Mouse (Mus musculus) erythroblast, embryonic 14.5 days (primary cell): ENCODE measurements around the gene Rreb1. TPM values are rescaled to one million over a fixed set of nuclear protein-coding genes. Genes with fewer than 3 reads are reported as not detected.

Source experiments
- H3K27me3 ChIP-seq: 2 replicates; pipeline ENCODE4 v1.6.1; 2012; ENCODE audit warnings: inconsistent platforms; ENCODE audit not compliant: control insufficient read depth
- H3K36me3 ChIP-seq: 2 replicates; pipeline ENCODE4 v1.6.1; 2012; ENCODE audit warnings: mild to moderate bottlenecking, inconsistent platforms; ENCODE audit not compliant: control insufficient read depth
- H3K4me1 ChIP-seq: 2 replicates; pipeline ENCODE4 v1.6.1; 2012; ENCODE audit warnings: inconsistent platforms; ENCODE audit not compliant: control insufficient read depth
- H3K4me3 ChIP-seq: replicated peaks from 2 replicates; pipeline ENCODE3; 2012; ENCODE audit warnings: moderate library complexity, mild to moderate bottlenecking, inconsistent platforms
- H3K9me3 ChIP-seq: 2 replicates; pipeline ENCODE4 v1.6.1; 2012; ENCODE audit warnings: low read length, inconsistent platforms, mixed read lengths; ENCODE audit not compliant: control insufficient read depth
- GATA1 ChIP-seq: IDR thresholded peaks from 2 replicates; pipeline ENCODE4 v1.6.1; 2012; ENCODE audit warnings: low read length, inconsistent platforms, mixed read lengths
- TAL1 ChIP-seq: IDR thresholded peaks from 3 replicates; pipeline ENCODE4 v1.6.1; 2012; ENCODE audit warnings: low read length, inconsistent platforms, mixed read lengths
- polyA plus RNA-seq: library from polyadenylated mRNA; stranded (reverse); fragments of >175 nt; gene quantifications from 2 replicates; pipeline ENCODE4 v1.2.3, GENCODE M21; 2012

The Rreb1 gene
- polyA plus RNA-seq, 1 experiment = 0.60 TPM

DNA sequence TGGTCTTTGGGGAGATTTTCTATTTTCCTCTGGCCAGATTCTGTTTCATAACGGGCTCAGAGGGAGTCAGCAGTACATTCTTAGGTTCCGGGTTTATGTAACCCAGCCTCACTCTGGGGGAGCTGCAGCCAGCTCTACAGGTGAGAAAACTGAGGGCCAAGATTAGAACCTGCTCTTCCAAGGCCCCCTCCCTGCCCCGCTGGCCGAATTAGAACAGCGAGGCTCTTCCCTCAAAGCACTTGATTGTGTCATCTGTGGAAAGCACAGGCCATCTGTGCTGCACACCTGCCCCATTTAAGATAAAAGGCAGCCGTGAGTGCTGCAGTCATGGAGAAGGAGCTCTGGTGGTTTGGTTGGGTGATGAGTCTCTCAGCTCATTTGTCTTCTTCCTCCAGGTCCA lies 130.3 kb downstream of the Rreb1 start:
- no peak for TF ChIP-seq GATA1
- TF ChIP-seq TAL1 = no peak
- Histone ChIP-seq H3K36me3 (peaks cover 73% of the 10 kb centered on the region), H3K27me3 (no peaks in the 10 kb centered on the region), H3K4me1 (peaks cover 6% of the 10 kb centered on the region), H3K9me3 (no peaks in the 10 kb centered on the region), H3K4me3 (no peak overlapping the region)

DNA sequence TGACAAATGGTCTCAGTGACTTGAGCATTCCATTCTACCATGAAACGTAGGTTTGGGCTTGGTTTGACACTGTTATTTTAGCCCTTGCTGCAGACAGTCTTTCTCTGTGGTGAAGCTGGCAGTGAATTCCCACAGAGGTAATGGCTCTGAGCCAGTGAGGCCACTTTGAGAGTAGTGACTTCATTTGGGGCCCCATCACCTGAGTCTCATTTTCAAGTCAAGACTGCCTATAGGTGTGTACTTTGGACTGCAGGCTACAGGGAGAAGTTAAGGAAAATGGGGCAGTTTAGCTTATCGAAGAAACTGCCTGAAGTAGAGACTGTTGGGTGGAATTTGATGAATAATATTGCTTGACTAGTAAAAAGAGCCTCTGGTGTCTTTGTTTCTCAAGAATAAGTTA lies 131.0 kb downstream of the Rreb1 start:
- Histone ChIP-seq H3K9me3 (no peaks in the 10 kb centered on the region), H3K27me3 (no peaks in the 10 kb centered on the region), H3K36me3 (peaks cover 74% of the 10 kb centered on the region), H3K4me1 (peaks cover 6% of the 10 kb centered on the region), H3K4me3 (no peak overlapping the region)
- TF ChIP-seq TAL1 = no peak
- TF ChIP-seq GATA1 = no peak

DNA sequence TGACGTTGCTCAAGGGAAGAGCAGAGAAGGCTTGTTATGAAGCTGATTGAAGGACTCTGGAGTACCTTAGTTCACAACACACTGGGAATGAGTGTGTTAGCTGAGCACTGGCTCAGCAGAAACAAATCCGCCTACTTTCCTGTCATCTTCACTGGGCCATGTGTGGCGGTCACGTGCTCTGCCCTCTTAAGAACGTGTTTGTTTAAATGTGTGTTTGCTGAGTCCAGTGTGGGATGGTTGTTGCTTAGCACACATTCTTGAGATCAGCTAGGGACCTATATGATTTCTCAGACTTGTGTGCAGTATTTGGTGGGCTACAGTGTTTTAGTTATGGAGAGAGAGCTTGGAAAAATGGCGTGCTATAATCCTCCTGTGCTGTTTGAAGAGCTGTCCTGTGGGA lies 133.8 kb downstream of the Rreb1 start:
- Histone ChIP-seq H3K27me3 (no peaks in the 10 kb centered on the region), H3K9me3 (no peaks in the 10 kb centered on the region), H3K36me3 (peaks cover 82% of the 10 kb centered on the region), H3K4me1 (peaks cover 6% of the 10 kb centered on the region), H3K4me3 (no peak overlapping the region)
- no peak for TF ChIP-seq GATA1

DNA sequence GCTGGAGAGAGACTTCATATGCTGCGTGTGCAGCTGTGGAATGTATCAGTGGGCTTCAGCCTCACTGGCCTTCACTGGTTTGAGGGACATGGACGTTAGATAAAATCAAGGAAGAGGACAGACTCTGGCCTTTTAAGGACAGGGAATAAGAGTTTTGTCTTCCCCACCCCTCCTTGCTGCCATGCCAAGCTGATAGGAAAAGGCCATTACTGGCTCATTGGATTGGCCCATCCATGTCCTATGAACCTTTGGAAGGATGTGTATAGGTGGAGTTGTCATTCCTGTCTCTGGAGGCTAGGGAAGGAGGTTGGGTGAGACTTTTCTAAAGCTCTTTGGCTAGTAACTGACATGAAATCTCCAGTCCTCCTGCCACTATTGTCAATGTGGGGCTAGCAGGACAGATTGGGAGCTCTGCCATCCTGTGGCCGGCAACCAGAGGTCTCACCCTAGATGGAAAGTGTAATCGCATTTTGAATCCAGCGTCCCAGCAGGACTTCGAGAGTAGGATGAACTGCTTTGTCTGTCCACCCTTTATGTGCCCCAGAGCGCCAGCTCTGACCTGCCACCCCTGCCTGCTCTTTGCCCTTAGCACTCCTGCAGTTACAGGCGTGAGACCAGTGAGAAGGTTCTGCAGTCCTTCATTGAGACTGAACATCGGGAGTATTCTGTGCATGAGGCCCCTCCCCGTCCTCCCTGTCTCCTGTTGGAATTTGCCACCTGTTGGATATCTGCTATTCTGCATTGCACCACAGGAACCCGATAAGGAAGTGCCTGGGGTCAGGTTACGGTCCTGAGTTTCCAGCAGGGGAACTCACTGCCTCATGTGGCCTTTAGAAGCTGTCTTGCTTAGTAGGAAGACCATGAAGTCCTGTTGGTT lies 134.6 kb downstream of the Rreb1 start:
- H3K4me1 ChIP-seq = peaks cover 6% of the 10 kb centered on the region
- TF ChIP-seq GATA1 = no peak
- TF ChIP-seq TAL1 = no peak

DNA sequence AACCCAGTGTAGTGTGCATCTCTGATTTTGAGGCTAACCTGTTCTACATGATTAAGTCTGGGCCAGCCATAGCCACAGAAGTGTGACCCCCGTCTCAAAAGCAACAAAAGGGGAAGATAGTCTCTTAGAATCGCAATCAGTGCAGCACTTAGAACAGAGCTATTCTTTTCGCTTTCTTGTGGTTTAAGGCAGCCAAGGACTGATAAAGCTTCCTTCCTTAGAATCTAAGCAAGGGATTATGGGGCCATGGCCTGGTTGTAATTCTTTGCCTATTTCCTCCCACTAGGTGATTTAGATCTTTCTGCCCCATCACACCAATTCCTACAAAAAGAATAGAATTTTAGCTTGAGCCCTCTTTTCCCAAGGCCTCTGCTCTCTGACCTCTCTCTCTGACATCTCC lies 135.8 kb downstream of the Rreb1 start:
- Histone ChIP-seq H3K36me3 (peaks cover 90% of the 10 kb centered on the region), H3K4me1 (peaks cover 3% of the 10 kb centered on the region; the same call in 1 of the 2 replicates), H3K27me3 (no peaks in the 10 kb centered on the region), H3K9me3 (no peaks in the 10 kb centered on the region), H3K4me3 (no peak overlapping the region)
- no peak for TF ChIP-seq GATA1
- no peak for TF ChIP-seq TAL1

More for the DNA sequence above, 134.6 kb downstream of the Rreb1 start:
- H3K9me3 ChIP-seq = no peaks in the 10 kb centered on the region
- H3K4me3 ChIP-seq = no peak overlapping the region
- H3K36me3 ChIP-seq = peaks cover 88% of the 10 kb centered on the region
- H3K27me3 ChIP-seq = no peaks in the 10 kb centered on the region

DNA sequence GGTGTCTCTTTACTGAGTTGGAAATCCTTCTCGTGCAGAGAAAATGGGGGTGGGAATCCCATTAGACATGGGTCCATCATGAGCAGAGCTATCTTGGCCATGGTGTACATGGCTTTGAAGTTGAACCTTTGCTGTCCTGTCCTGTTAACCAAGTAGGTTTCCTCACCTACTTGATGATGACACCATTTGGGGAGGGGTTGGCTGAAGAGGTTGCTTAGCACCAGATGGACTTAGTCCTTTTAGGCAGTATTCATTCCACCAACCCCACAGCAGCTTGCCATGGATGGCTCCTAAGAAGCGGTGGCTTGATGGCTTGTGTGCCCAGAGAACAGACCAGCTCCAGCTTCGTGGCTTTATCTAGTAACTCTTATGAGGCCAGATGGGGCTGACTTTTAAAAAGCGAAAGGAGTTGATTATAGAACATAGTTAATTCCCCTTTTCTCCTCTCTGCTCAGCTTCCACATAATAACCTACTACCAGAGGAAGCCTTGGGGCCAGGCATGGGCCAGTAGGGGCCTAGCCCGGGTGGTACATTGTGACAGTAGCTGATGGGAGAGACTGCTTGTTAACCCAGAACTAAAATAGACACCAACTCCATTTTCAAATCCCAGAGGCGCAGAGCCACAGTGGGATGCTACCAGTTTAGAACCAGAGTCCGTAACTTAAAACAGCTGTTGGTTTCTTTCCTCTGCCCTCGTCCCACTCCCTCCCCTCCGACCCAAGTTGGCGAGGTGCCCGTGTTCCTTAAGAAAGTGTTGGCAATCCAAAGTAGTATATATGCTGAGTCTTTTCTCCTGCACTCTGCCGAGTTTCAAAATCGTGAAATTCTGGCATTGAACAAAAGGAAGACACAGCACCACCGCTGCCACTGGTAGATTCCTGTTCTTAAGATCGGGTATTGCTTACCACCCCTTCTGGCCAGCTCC lies 140.4 kb downstream of the Rreb1 start:
- no peaks in the 10 kb centered on the region for H3K9me3 ChIP-seq
- no peaks in the 10 kb centered on the region for H3K27me3 ChIP-seq
- TF ChIP-seq GATA1 (no peak), TAL1 (no peak)
- peaks cover 89% of the 10 kb centered on the region for H3K36me3 ChIP-seq
- no peaks in the 10 kb centered on the region for H3K4me1 ChIP-seq
- H3K4me3 ChIP-seq = no peak overlapping the region

DNA sequence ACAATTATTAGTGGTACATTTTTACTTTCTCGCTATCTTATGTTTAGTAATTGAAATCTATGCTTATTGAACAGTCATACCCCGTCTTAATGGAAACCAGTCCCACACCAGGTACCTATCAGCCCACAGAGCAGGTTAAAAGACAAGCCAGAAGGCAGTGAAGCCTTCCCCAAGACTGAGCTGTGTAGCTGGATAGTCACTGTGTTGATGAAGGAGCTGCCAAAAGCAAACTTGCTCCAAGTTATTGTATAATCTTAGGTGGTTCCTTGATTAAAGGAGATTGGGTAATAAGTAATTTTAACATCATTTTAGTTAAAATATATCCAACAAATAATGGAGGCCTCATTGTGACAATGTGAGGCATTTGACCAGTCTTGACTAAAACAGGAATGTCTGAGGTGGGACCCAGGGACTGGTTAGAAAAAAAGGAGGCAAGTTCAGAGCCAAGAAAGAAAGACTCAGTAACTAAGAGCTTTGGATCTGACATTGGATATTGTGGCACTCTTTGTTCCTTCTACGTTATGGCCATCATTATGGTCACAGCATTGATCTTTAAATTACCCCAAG lies 141.6 kb downstream of the Rreb1 start:
- no peak for TF ChIP-seq GATA1
- TF ChIP-seq TAL1 = no peak
- peaks cover 91% of the 10 kb centered on the region for H3K36me3 ChIP-seq
- no peaks in the 10 kb centered on the region for H3K4me1 ChIP-seq
- H3K27me3 ChIP-seq = no peaks in the 10 kb centered on the region
- H3K9me3 ChIP-seq = no peaks in the 10 kb centered on the region
- no peak overlapping the region for H3K4me3 ChIP-seq

DNA sequence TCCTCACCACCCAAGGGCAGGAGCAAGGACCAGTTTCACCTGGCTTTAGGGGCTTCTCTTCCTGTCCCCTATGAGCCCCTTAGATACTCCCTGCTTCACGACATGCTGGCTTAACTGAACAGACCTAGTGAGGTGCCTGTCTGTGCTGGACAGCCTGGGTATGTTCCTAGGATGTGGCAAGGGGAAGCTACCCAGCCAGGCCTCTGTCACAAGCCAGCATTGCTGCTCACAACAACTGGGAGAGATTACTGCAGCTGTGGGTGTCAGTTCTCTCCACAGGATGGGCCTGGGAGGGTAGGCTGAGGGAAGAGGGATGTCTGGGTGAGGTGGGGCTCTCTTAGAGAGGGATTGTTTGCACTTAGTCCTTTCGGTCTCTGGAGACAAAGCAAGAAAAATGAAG lies 142.5 kb downstream of the Rreb1 start:
- Histone ChIP-seq H3K9me3 (no peaks in the 10 kb centered on the region), H3K4me1 (no peaks in the 10 kb centered on the region), H3K4me3 (no peak overlapping the region), H3K36me3 (peaks cover 86% of the 10 kb centered on the region), H3K27me3 (no peaks in the 10 kb centered on the region)
- no peak for TF ChIP-seq GATA1
- no peak for TF ChIP-seq TAL1

DNA sequence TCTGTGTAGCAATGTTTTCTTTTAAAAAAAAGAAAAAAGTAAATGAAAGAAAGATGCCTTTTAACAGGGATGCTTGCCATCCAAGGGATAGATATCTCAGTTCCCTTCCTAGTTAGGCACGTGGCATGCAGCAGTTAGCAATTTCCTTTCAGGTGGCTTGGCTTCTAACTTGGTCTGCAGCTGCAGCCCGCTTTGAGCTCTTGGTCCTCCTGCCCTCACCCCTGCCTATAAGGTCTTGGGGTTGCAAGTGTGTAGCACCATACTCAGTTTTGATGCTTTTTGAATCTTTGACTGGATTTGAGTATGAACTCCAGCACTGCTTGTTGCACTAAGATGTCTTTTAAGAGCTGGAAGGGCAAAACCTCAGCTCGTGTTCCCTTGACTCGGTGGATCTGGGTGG lies 144.9 kb downstream of the Rreb1 start:
- H3K9me3 ChIP-seq = no peaks in the 10 kb centered on the region
- H3K36me3 ChIP-seq = peaks cover 79% of the 10 kb centered on the region
- TF ChIP-seq TAL1 (no peak), GATA1 (no peak)
- no peak overlapping the region for H3K4me3 ChIP-seq
- H3K27me3 ChIP-seq = no peaks in the 10 kb centered on the region
- H3K4me1 ChIP-seq = no peaks in the 10 kb centered on the region
